Mouse (Mus musculus) testis, adult 10 weeks (tissue): ENCODE results near the gene Gstm3. TPM values are rescaled to one million over a fixed set of nuclear protein-coding genes. Genes with fewer than 3 reads are reported as not detected.

Experiments
- polyA plus RNA-seq: library from polyadenylated mRNA; stranded (reverse); fragments of 350-450 nt; fragmentation: Illumina TruSeq; extraction: RNeasy Lipid Tissue Mini Kit (QIAGEN cat#74804); gene quantifications from one replicate; pipeline ENCODE4 v1.2.3, GENCODE M21; 2014; ENCODE audit warnings: low read depth, low replicate concordance

Gene Gstm3
- not detected for polyA plus RNA-seq

DNA sequence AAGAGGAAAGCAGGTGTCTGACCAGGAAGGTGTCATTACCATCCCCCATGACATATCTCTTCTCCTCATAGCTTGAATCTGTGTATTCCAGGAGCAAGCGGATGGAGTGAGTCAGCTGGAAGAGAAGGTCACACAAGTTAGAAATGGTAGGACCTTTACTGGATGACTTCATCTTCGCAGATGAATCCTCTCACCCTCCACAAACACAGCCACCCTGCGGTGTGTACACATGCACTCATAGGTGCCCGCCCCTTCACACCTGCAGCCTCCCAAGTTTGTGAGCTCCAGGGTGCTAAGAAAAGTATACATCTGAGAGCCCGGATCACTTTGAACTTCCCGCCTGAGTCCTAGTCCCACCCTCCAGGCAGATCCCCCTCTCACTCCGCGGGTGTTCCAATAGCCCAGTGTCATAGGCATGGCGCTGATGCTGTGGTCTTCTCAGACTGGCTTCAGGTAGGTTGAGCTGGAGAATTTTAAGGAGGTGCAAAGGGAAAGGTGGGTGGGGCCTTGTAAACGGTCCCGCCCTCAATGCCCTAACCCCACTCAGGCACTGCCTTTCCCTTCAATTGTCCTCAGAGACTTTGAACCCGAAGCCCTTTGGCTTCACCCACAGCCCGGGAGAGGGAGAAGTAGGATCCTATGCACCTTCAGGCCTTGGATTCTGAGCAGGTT lies at the start of gene Gstm3:
TSS of gene Gstm3 (minus strand) at position 560 of the 672 bp plus-strand sequence.

DNA sequence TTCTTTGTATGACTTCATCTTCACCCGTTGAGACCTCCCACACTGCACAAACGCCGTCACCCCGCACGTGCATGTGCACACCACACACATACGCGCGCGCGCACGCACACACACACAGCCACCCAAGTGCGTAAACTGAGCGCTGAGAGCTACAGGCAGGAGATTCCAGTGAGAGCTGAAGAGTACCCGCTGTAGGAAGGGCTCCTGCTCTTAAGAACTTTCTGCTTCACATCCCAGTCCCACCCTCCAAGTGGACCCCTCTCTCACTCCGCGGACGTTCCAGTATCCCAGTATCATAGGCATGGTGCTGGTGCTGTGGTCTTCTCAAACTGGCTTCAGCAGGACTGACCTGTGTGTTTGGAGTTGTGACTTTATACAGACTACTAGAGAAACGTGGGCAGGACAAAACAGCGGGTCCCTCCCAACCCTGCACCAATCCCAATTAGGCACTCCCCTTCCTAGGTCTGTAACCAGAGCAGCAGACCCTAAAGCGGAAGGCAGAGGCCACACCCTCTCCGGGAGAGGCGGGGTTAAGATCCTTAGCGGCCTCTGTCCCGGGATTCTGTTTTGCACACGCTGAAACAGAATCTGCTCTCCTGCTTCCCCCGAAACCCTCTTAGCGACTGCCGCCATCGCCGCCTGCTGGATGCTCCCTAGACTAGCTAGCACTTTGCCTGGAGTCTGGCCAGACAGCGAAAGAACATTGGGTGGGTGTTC lies 48.5 kb upstream of the Gstm3 start, which contains the start of gene Gstm1:
TSS of gene Gstm1 (minus strand) at position 501 of the 717 bp plus-strand sequence.

DNA sequence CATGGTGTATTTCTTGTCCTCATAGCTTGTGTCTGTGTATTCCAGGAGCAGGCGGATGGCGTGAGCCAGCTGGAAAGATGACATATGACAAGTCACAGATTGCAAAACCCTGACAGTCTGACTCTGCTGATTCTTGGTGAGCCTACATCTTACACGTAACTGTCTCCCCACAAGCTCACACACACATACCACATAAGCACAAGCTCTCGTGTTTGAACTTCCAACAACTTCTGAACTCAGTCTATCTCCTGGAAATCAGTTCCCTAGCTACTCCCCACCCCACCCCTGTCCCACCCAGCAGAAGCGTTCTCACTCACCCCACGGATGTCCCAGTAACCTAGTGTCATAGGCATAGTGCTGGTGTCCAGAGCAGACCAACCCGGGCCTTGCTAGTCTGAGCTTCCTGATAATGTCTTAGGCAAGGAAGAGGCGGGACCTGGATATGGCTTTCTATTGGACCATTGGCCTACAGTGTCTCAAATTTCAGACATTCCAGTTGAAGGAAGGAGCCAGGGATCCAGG lies 17.0 kb upstream of the Gstm3 start, which contains the start of gene Gstm2:
TSS of gene Gstm2 (minus strand) at position 413 of the 522 bp plus-strand sequence.

DNA sequence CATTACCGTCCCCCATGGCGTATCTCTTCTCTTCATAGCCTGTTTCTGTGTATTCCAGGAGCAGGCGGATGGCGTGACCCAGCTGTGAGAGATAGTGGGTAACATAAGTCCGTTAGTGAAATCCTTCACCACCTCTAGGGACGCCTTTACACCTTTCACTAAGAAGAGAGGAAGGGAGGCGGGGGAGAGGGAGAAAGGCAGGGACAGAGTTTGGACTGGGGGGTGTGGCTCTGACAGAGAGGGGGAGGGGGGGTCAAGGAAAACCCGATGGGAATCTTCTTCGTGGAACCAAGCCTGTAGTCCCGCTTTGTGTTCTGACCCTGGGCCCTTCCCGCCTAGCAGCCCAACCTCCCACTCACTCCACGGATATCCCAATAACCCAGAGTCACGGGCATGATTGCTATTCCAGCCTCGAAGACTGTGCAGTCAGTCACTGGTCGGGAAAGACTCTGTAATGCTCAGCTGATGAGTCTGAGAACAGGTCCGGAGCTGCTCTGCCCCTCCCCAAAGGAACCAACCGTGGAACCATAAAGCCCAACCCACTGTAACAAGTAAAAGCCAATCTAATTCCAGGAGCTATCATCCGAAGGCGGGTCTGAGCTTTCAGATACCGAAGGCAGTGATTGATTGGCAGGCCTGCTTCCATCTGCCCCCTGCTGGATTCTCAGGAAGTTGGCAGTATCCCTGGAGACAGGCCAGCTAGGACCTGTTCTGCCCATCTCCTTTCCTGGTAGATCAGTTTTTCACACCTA lies 25.7 kb downstream of the Gstm3 start, which contains the start of gene Gstm6:
TSS of gene Gstm6 (minus strand) at position 511 of the 752 bp plus-strand sequence.

DNA sequence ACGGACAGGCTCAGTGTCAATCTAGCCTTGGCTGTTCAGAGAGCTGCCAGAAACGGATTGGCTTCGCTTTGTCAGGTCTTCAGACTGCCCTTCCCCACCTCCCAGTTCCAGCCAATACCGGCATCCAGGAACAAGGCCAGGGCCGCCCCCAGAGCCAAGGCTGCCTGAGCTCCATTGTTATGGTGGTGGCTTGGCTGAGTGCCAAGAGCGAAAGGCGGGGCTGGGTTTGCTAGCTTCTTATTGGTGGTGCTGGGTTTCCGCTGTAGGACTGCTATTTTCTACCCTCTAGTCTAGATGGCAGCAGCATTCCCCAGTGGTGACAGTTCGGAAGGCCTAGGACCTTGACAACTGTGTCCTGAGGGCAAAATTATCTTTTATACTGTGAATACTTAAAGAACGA lies 37.4 kb downstream of the Gstm3 start, which contains the start of gene Gstm7:
TSS of gene Gstm7 (minus strand) at position 148 of the 400 bp plus-strand sequence.

Other genes with a start within 250 kb of the Gstm3 start
- 2.3 TPM for gene Csf1, start 208.8 kb downstream of the Gstm3 start, polyA plus RNA-seq
- gene Eps8l3, start 92.1 kb downstream of the Gstm3 start, polyA plus RNA-seq, result 7.9 TPM
- gene Gstm5, start 73.5 kb downstream of the Gstm3 start, polyA plus RNA-seq, result 3,284 TPM
- 22.5 TPM for gene Gstm7, start 37.5 kb downstream of the Gstm3 start, polyA plus RNA-seq
- 56.0 TPM for gene Gstm6, start 25.5 kb downstream of the Gstm3 start, polyA plus RNA-seq
- 222 TPM for gene Gstm2, start 17.2 kb upstream of the Gstm3 start, polyA plus RNA-seq
- gene Gstm1, start 48.7 kb upstream of the Gstm3 start, polyA plus RNA-seq, result 104 TPM
- 2.7 TPM for gene Gstm4, start 75.6 kb upstream of the Gstm3 start, polyA plus RNA-seq
- 1.7 TPM for gene Ampd2, start 117.4 kb upstream of the Gstm3 start, polyA plus RNA-seq
- gene Gnat2, start 123.5 kb upstream of the Gstm3 start, polyA plus RNA-seq, result 0.90 TPM
- gene Gnai3, start 176.9 kb upstream of the Gstm3 start, polyA plus RNA-seq, result 93.3 TPM
- 0.38 TPM for gene Gpr61, start 185.6 kb upstream of the Gstm3 start, polyA plus RNA-seq
- gene Amigo1, start 217.1 kb upstream of the Gstm3 start, polyA plus RNA-seq, result 0.43 TPM
- 1.4 TPM for gene Cyb561d1, start 231.9 kb upstream of the Gstm3 start, polyA plus RNA-seq
- 0.85 TPM for gene Atxn7l2, start 241.7 kb upstream of the Gstm3 start, polyA plus RNA-seq